Mouse (Mus musculus) cortical plate, adult 2 months (tissue): ENCODE results near the gene Cort. TPM values are rescaled to one million over a fixed set of nuclear protein-coding genes. Genes with fewer than 3 reads are reported as not detected.

Experiments used
- H3K27ac ChIP-seq: fragments of 200-500 bp; 2 replicates; pipeline ENCODE4 v1.5.1; 2012; ENCODE audit warnings: low read length, control low read depth, inconsistent platforms; ENCODE audit not compliant: insufficient read depth
- H3K4me1 ChIP-seq: fragments of 200-500 bp; 2 replicates; pipeline ENCODE4 v1.6.1; 2011; ENCODE audit warnings: low read length; ENCODE audit not compliant: control insufficient read depth, insufficient read depth
- H3K4me3 ChIP-seq: fragments of 200-500 bp; 2 replicates; pipeline ENCODE4 v1.5.1; 2011; ENCODE audit warnings: mild to moderate bottlenecking, low read length, control low read depth; ENCODE audit not compliant: insufficient read depth
- CTCF ChIP-seq: fragments of 200-500 bp; IDR thresholded peaks from 2 replicates; pipeline ENCODE4 v1.5.1; 2011; ENCODE audit warnings: mild to moderate bottlenecking, control low read depth, low read length; ENCODE audit not compliant: insufficient read depth; ENCODE audit errors: extremely low read depth
- POLR2A ChIP-seq: fragments of 200-500 bp; IDR thresholded peaks from 2 replicates; pipeline ENCODE4 v1.6.1; 2011; ENCODE audit warnings: mild to moderate bottlenecking, low read length, control low read depth; ENCODE audit not compliant: insufficient read depth; ENCODE audit errors: extremely low read depth
- polyA plus RNA-seq: library from polyadenylated mRNA; depleted of rRNA; stranded (reverse); fragments of >200 nt; gene quantifications from 2 replicates; pipeline ENCODE4 v1.2.3, GENCODE M21; 2012

The Cort gene
- polyA plus RNA-seq, 1 experiment, result 10.2 TPM

DNA sequence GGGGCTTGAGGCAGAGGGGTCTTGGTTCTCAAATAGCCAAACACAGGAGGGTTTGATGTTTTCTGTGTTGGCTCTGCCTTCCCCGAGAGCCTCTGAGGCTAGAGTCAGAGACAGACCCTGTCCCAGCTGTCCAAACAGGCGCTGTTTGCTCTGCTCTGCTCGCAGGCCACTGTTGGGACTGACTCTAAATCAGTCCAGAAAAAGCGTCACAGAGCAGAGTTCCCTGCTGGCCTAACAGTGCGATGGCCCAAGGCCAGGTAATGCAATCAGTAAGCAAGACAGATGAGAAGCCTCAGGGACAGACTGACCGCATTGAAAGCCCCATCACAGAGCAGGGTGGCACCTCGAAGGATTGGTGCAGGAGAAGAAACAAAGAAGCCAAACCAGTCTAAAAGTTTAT is 23.0 kb upstream of the Cort start:
- TF ChIP-seq POLR2A, result no peak
- no peak for TF ChIP-seq CTCF
- Histone ChIP-seq H3K4me3 (no peak overlapping the region), H3K27ac (no peak overlapping the region), H3K4me1 (no peaks in the 10 kb centered on the region)

DNA sequence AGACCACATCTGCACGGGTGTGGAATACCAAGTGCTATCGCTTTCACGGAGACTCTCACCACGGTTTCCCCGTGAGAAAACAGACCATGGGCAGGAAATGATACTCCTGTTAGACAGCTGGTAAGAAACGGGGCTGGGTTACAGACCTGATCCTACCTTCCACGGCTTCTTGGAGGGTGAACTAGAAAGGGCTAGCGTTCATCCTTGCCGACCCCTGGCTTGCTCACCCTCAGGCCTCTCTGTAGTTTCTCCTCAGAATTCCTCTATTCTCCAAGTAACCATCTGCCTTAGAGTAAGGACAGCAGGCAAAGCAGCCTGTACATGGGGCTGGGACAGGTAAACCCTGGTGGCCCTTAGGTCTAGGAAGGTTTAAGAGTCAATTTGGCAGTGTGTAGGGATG is 22.6 kb upstream of the Cort start:
- H3K4me1 ChIP-seq, result no peaks in the 10 kb centered on the region
- TF ChIP-seq POLR2A (no peak), CTCF (no peak)
- no peak overlapping the region for H3K4me3 ChIP-seq
- no peak overlapping the region for H3K27ac ChIP-seq

DNA sequence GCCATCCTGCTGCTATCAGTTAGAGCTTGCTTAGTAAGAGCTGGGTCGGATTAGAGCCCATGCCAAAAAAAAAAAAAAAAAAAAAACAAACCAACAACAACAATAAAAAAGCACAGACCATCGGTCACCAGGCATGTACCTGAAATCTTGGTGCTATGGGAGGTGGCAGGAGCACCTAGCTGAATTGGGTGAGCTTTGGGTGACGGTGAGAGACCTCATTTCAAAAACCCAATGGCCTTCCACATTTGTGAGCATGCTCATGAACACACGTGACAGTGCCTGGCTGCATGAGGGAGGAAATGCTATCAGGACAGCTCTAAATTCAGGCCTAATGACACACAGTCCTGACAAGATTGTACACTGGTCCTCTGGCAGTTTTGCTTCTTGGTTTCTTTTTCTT is 21.5 kb upstream of the Cort start:
- H3K4me3 ChIP-seq, result no peak overlapping the region
- no peaks in the 10 kb centered on the region for H3K4me1 ChIP-seq
- TF ChIP-seq POLR2A, result no peak
- no peak for TF ChIP-seq CTCF
- no peak overlapping the region for H3K27ac ChIP-seq

DNA sequence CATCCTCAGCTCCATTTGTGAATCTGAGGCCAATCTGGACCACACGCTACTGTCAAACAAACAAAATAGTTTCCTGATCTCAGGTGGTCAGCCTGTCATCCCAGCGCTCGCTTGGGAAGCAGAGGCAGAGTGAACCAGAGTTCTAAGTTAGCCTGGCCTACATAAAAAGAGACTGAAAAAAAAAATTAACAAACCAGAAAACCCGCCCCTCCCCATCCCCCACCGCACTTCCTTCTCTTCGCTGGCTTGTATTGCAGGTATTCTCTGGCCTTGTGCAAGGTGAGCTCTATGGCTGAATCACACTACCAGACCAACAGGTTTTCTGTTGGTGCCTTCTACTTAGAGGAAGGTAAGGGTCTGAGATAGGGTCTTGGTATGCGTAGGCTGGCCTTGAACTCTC is 21.0 kb upstream of the Cort start:
- TF ChIP-seq CTCF (no peak), POLR2A (no peak)
- Histone ChIP-seq H3K27ac (no peak overlapping the region), H3K4me3 (no peak overlapping the region), H3K4me1 (no peaks in the 10 kb centered on the region)

DNA sequence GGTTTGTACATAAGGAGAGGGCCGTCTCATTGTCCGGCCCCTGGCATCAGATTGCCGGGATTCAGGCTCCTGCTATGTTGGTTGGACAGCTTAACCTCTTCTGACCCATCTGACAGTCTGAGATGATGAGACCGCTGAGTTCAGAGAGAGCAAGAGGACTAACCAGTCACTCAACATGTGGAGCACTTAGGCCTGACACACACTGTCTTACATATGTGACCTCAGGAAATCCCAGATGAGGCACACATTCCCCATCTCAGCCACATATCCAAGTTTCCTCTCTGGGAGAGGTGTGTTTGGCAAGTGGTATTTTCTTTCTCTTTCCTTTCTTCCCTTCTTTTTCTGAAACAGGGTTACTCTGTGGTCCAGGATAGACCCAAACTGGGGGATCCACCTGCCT is 18.6 kb upstream of the Cort start:
- H3K4me3 ChIP-seq, result no peak overlapping the region
- H3K4me1 ChIP-seq, result no peaks in the 10 kb centered on the region
- H3K27ac ChIP-seq, result no peak overlapping the region
- TF ChIP-seq CTCF, result no peak
- TF ChIP-seq POLR2A, result no peak

DNA sequence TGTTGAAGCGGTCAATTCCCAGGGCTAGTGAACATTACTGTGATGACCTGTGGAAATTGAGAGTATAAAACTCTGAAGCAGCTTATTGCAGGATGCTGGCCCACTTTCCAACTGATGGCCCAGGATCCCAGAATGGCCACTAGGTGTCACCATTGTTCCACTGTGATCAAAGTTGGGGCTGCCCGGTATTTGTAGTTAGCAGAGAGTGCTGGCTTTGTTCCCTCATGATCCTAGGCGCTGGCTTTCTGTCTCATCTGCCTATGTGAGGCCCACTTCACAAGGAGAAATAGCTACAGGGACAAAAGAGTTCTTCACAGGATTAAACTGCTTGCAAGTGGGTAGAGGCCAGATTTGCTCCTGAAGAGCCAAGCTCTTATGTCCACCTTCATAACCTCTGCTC is 17.9 kb upstream of the Cort start:
- Histone ChIP-seq H3K4me1 (no peaks in the 10 kb centered on the region), H3K27ac (no peak overlapping the region), H3K4me3 (no peak overlapping the region)
- peak; percentile 97 for TF ChIP-seq CTCF
- TF ChIP-seq POLR2A, result no peak

DNA sequence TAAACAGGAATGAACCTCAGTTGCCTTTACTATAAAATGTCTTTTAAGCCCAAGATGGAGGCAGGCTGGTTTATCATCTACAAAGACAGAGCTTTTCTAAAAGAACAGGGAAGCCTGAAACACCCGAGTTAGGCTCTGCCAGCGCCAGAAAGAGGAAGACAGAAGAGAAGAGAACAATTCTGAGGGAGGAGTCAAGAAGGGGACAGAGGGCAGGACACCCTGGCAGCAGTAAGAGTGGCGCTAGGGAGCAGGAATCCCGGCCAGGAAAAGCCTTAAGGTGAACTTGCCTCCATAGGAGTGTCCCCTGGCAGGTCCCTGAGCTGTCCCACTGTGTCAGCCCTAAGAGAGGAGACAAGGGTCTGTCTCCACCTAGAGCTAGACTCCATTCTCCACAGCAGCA is 17.0 kb upstream of the Cort start:
- Histone ChIP-seq H3K27ac (no peak overlapping the region), H3K4me1 (no peaks in the 10 kb centered on the region), H3K4me3 (no peak overlapping the region)
- TF ChIP-seq POLR2A (no peak), CTCF (no peak)

DNA sequence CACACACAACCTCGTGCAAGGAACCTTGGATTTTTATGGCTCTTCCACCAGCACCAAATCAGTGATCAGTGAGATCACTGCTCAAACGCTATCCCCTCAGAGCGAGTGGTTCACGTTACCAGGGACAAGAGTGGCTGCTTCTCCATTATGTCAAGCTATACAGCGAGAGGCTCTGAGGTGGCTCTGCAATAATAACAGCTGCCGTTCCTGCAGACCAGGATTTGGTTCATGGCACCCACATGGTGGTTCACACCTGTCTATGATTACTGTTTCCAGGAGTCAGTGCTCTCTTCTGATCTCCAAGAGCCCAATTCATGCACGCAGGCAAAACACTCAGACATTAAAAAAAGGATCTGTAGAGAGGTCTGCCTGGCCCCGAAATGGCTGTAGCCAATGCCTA is 12.0 kb upstream of the Cort start:
- Histone ChIP-seq H3K4me3 (no peak overlapping the region), H3K27ac (no peak overlapping the region), H3K4me1 (0 out of 2 replicates have a peak, but pooled peaks cover 2% of the 10 kb centered on the region)
- TF ChIP-seq POLR2A, result no peak
- TF ChIP-seq CTCF, result no peak

DNA sequence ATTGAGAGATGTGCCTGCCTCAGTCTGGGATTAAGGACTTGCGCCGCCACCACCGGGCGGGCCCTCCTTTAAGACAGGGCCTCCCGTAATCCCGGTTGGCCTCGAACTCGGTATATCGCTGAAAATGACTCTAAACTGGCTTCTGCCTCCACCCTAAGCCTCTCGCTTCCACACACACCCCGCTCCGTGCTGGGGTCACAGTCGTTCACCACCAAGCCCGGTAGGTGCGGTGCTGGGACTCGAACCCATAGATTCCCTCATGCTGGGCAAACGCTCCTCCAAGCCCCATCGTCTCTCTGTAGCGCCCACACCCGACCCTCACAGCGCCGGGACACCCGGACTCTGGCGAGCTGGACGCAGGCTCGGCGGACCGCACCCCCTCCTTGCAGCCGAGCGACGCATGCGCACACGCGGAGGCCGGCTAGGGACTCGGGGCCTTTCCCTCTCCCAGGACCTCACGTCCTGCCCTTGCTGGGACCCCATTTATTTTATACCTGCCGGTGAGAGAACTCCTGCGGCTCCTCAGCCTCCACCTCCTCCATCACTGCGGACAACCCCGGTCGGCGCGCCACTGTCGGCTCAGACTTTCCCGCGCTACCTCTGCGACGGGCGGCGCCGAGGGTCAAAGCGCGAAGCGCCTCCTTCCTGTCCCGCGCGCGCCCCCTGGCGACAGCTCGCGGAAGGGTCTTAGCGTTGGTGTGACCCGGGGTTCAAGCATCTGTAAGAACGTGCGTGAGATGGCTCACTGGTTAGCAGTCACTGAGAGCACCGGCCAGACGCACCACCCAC is 10.6 kb upstream of the Cort start, which contains the start of gene Cenps:
Gene Cenps, minus strand, starts transcription at position 648 of the 789 bp plus-strand sequence.
- TF ChIP-seq POLR2A, result no peak
- TF ChIP-seq CTCF, result peak; percentile 69
- H3K27ac ChIP-seq, result no peak within 1 kb of the TSS
- peak within 1 kb of the TSS; percentile 71 for H3K4me3 ChIP-seq

More for the DNA sequence above, 10.6 kb upstream of the Cort start, which contains the start of gene Cenps:
- 0 out of 2 replicates have a peak, but pooled peaks cover 2% of the 10 kb centered on the region for H3K4me1 ChIP-seq
